Mouse (Mus musculus) brown adipose tissue, adult 24 weeks (tissue): ENCODE data around the gene Meis1. TPM values are rescaled to one million over a fixed set of nuclear protein-coding genes. Genes with fewer than 3 reads are reported as not detected.

ENCODE experiments used
- H3K27ac ChIP-seq: fragments of 200-500 bp; replicated peaks from 2 replicates; pipeline ENCODE4 v1.5.1; 2012; ENCODE audit warnings: low read depth, mild to moderate bottlenecking, low read length
- H3K4me1 ChIP-seq: fragments of 200-500 bp; 2 replicates; pipeline ENCODE4 v1.6.1; 2012; ENCODE audit warnings: low read length, mixed read lengths; ENCODE audit not compliant: control insufficient read depth, insufficient read depth, insufficient read length
- H3K4me3 ChIP-seq: fragments of 200-500 bp; 2 replicates; pipeline ENCODE4 v1.5.1; 2012; ENCODE audit warnings: low read depth, mild to moderate bottlenecking, low read length, moderate library complexity; ENCODE audit not compliant: insufficient read depth
- polyA plus RNA-seq: library from polyadenylated mRNA; stranded (reverse); fragments of >200 nt; gene quantifications from 2 replicates; pipeline ENCODE4 v1.2.4, GENCODE M21; 2012; ENCODE audit not compliant: missing spikeins, insufficient read depth, insufficient read length

The Meis1 gene
- polyA plus RNA-seq, 1 experiment = 5.1 TPM

- Histone ChIP-seq H3K4me3 (no peak overlapping the region), H3K4me1 (no peaks in the 10 kb centered on the region), H3K27ac (no peak overlapping the region)
These were observed 151.1 kb downstream of the Meis1 start for GRCm38 (mm10) chr11:18867665-18868064.

- H3K27ac ChIP-seq = no peak overlapping the region
- no peak overlapping the region for H3K4me3 ChIP-seq
- H3K4me1 ChIP-seq = no peaks in the 10 kb centered on the region
These were observed 152.5 kb downstream of the Meis1 start for GRCm38 (mm10) chr11:18866198-18866836.

GRCm38 (mm10) chr11:18850772-18851171, 168.0 kb downstream of the Meis1 start:
- H3K4me1 ChIP-seq = no peaks in the 10 kb centered on the region
- no peak overlapping the region for H3K27ac ChIP-seq
- H3K4me3 ChIP-seq = no peak overlapping the region

- Histone ChIP-seq H3K4me3 (no peak overlapping the region), H3K4me1 (no peaks in the 10 kb centered on the region), H3K27ac (no peak overlapping the region)
These were observed 171.1 kb downstream of the Meis1 start for GRCm38 (mm10) chr11:18847650-18848049.

GRCm38 (mm10) chr11:18846472-18846871, 172.3 kb downstream of the Meis1 start:
- Histone ChIP-seq H3K4me3 (no peak overlapping the region), H3K4me1 (no peaks in the 10 kb centered on the region), H3K27ac (no peak overlapping the region)

- H3K27ac ChIP-seq = no peak overlapping the region
- no peaks in the 10 kb centered on the region for H3K4me1 ChIP-seq
- H3K4me3 ChIP-seq = no peak overlapping the region
These were observed 172.9 kb downstream of the Meis1 start for GRCm38 (mm10) chr11:18845900-18846299.

- H3K27ac ChIP-seq = no peak overlapping the region
- no peak overlapping the region for H3K4me3 ChIP-seq
- no peaks in the 10 kb centered on the region for H3K4me1 ChIP-seq
These were observed 173.3 kb downstream of the Meis1 start for GRCm38 (mm10) chr11:18845466-18845865.

- Histone ChIP-seq H3K27ac (no peak overlapping the region), H3K4me3 (no peak overlapping the region), H3K4me1 (no peaks in the 10 kb centered on the region)
These were observed 188.7 kb downstream of the Meis1 start for GRCm38 (mm10) chr11:18830087-18830486.
